Mouse (Mus musculus) CD4-positive naive resting alpha-beta T cell, adult 76 days (primary cell): ENCODE results near the gene 1700093K21Rik. TPM values are rescaled to one million over a fixed set of nuclear protein-coding genes. Genes with fewer than 3 reads are reported as not detected.

ENCODE experiments used
- total RNA-seq: library from RNA; stranded (reverse); gene quantifications from one replicate; pipeline ENCODE4 v1.2.4, GENCODE M21; 2023

Gene 1700093K21Rik
- not detected for total RNA-seq

DNA sequence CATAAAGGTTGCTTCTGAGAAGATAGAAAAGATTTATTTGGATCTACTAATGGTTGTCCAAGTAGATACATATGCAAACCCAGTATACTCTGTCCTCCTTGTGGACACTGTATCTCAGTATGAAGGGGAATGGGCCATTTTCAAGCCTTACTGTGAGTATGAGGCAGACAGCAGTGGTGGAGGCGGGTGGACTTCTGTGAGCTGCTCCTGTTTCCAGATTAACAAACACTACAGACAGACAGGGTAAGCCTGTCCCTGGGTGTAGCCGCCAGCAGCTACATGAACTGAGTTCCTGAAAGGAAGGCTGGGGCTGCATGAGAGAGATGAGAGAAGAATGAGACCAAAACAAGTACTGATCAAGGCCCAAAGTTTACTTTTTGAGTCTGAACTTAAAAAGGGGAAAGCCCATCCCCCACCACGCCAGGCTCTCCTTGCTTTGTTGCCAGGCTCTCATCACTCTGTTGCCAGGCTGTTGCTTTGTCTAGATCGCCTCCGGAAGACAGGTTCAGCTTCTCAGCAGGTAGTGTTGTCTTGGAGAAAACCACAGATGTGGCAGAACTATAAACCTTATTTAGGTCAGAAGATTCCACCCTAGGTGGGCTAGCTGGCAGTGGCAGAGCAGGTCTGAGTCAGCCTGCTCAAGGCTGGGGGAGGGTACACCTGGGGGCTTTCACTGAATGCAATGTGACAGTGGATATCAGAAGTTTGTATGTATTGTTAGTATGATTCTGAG is at the start of gene 1700093K21Rik:
Gene 1700093K21Rik, minus strand, starts transcription at position 683 of the 733 bp plus-strand sequence.

DNA sequence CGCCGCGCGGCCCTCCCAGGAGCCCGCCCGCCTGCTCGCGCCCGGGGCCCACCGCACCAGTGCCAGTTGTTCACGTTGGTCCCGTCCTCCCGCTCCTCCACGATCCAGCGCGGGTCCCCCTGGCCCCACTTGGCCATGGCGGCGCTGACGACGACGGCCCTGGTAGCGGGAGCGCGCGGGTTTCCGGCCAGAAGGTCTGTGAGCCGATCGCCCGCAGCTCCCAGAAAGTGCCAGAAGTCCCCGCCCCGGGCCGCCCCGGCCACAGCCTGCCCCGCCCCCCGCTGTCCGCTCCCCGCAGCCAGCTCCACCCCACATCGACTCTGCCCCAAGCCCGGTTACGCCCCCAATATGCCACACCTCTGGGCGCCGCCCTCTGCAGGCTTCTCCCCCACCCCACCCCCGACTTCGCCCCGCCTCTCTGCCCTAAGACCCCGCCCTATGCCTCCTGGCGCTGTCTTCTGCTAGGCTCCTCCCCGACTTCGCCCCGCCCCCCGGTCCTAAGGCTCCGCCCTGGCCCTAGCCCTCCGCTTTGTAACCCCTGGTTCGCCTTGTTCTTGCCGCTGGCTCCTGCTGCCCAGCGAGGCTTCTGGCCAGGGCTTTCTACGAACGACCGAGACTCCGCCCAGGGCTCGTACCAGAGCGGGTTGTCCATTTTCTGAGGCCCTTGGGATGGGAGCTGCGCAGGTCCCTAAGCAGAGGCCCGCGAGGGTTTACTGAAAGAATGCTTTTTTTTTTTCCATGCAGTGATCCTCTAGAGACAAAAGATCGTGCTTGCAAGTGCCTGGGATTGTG is 23.0 kb downstream of the 1700093K21Rik start, which contains the start of gene Ahsa2:
Gene Ahsa2, minus strand, starts transcription at position 313 of the 792 bp plus-strand sequence.

Other genes starting within 250 kb of the 1700093K21Rik start
- gene Usp34, start 214.3 kb downstream of the 1700093K21Rik start, total RNA-seq = 95.8 TPM
- 36.2 TPM for gene Ahsa2, start 23.1 kb downstream of the 1700093K21Rik start, total RNA-seq
- gene 0610010F05Rik, start 112.5 kb upstream of the 1700093K21Rik start, total RNA-seq = 4.9 TPM
- gene Pus10, start 144.5 kb upstream of the 1700093K21Rik start, total RNA-seq = 21.4 TPM
- 15.7 TPM for gene Pex13, start 144.8 kb upstream of the 1700093K21Rik start, total RNA-seq
- 96.2 TPM for gene Rel, start 249.8 kb upstream of the 1700093K21Rik start, total RNA-seq